Mouse (Mus musculus): Measurements from ENCODE around the gene Gpr50.
A peak's percentile ranks its signal among the peaks of the same experiment; 100 is the strongest.

Gene Gpr50

GRCm38 (mm10) chrX:71663374-71663773 is at the start of gene Gpr50:
Gene Gpr50 (plus strand): TSS chrX:71663667.
- DNase-seq: no peak

GRCm38 (mm10) chrX:71622286-71622685 is 41.2 kb upstream of the Gpr50 start:
- DNase-seq: no peak

- DNase-seq: no peak
Observed at GRCm38 (mm10) chrX:71623843-71624242, 39.6 kb upstream of the Gpr50 start.

- DNase-seq: no peak
Observed at GRCm38 (mm10) chrX:71628306-71628705, 35.2 kb upstream of the Gpr50 start.

- peak; percentile 87 for DNase-seq
Observed at GRCm38 (mm10) chrX:71630709-71631108, 32.8 kb upstream of the Gpr50 start.

- DNase-seq: no peak
Observed at GRCm38 (mm10) chrX:71631130-71631529, 32.3 kb upstream of the Gpr50 start.

GRCm38 (mm10) chrX:71647958-71648357 is 15.5 kb upstream of the Gpr50 start:
- no peak for DNase-seq

GRCm38 (mm10) chrX:71648434-71648833 is 15.0 kb upstream of the Gpr50 start:
- no peak for DNase-seq

GRCm38 (mm10) chrX:71648848-71649454 is 14.5 kb upstream of the Gpr50 start:
- peak; percentile 89 for DNase-seq

- no peak for DNase-seq
Observed at GRCm38 (mm10) chrX:71649993-71650392, 13.5 kb upstream of the Gpr50 start.

- DNase-seq: no peak
Observed at GRCm38 (mm10) chrX:71661794-71662193, 1.7 kb upstream of the Gpr50 start.

- DNase-seq: no peak
Observed at GRCm38 (mm10) chrX:71663871-71664687, 612 bp downstream of the Gpr50 start.

GRCm38 (mm10) chrX:71664688-71665026 is 1.2 kb downstream of the Gpr50 start:
- DNase-seq: no peak

- no peak for DNase-seq
Observed at GRCm38 (mm10) chrX:71670254-71670653, 6.8 kb downstream of the Gpr50 start.

- DNase-seq: no peak
Observed at GRCm38 (mm10) chrX:71700817-71701469, 37.5 kb downstream of the Gpr50 start.
